Mouse (Mus musculus): ENCODE results near the gene Gm7029.
"Not testable (repeated sequence)": the region's sequence is repeated elsewhere in the genome, so short reads cannot be mapped to it uniquely, and the experiment has no call there.

Gm7029 gene

DNA sequence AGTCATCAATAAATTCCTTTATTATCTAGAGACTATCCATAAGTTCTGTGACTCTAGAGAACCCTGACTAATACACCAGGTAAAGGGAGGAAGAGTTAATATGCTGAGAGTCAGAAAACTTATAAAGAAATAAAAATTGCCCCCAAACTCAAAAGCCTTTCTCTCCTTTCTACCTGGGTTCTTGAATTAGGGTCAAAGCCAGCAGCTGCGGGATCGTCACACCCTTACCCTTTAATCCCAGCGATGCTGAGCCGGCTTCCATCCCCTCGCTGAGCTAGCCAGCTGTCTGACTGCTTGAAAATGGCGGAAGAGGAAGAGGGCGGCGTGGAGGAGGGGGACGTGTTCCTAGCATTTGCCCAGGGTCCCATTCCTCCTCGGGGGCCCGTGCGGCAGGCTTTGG is at the start of gene Gm7029:
Gene Gm7029, plus strand, starts transcription at position 301 of the 400 bp plus-strand sequence.
- DNase-seq (ENCODE audit: low read depth, low spot score): not testable (repeated sequence)

DNA sequence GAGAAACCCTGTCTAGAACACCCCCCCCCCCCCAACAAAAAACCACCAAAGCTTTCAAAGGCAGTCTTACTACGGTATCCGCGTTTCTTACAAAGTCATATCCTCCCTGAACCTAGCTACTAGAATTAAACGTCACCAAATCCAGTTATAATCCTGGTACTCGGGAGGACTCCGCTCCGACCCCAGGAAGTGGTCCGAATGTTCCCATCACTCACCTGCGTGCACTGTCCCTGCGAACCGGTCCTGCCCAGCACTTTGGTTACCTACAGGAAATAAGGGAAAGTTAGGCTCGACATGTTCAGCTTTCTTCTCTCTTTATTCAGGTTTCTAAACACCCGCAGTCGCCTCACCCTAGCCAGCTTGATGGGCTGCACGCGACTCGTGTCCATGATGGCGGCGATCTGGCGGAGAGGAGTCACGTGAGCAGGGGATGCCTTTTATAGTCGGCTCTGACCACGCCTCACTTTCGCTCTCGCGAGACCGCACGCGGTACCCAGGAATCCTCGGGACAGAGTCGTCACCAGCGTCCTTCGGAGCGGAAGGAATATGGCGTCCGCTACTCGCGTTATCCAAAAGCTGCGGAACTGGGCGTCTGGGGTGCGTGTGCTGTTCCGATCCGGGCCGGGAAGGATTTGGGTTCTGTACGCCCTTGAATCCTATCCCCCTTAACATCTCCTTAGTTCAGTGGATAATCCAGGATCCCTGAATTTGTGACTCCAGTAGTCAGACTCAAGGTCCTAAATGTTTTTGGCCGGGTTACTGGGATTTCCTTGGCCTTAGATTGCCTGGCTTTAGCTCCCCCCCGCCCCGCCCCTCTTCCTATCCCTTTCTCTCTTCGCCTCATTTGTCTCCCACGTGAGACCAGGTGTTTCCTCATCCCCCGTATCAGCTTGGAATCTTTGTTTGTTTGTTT is 49.3 kb upstream of the Gm7029 start, which contains the start of the genes Rps28 and Ndufa7:
Gene Rps28, minus strand, starts transcription at position 479 of the 913 bp plus-strand sequence.
Gene Ndufa7, plus strand, starts transcription at position 489 of the 913 bp plus-strand sequence.
- peak; percentile 99 for DNase-seq (ENCODE audit: low read depth, low spot score)

DNA sequence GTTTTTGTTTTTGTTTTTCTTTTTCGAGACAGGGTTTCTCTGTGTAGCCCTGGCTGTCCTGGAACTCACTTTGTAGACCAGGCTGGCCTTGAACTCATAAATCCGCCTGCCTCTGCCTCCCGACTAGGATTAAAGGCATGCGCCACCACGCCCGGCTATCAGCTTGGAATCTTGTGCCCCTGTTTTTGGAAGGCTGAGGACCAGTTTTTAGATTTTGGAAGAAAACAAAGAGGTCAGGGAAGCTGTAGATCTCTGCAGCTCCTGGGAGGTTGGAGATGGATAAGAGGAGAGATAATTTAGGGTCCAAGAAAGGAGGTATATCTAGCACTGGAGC is 48.7 kb upstream of the Gm7029 start:
- not testable (repeated sequence) for DNase-seq (ENCODE audit: low read depth, low spot score)

DNA sequence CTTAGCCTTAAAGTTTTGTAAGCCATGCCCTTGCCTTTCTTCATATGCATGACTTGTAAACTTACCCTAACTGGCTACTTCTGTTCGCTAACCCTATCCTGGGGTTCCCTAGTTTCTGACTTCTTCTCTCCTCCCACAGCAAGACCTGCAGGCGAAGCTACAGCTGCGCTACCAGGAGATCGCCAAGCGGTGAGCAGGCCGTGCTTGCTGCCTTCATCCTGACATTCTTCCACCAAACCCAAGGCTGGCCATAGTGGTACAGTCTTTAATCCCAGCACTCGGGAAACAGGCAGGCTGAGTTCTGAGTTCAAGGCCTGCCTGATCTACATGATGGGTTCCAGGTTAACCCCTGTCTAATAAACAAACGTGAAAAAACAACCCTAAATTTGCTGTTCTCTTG is 48.2 kb upstream of the Gm7029 start:
- DNase-seq (ENCODE audit: low read depth, low spot score): no peak

DNA sequence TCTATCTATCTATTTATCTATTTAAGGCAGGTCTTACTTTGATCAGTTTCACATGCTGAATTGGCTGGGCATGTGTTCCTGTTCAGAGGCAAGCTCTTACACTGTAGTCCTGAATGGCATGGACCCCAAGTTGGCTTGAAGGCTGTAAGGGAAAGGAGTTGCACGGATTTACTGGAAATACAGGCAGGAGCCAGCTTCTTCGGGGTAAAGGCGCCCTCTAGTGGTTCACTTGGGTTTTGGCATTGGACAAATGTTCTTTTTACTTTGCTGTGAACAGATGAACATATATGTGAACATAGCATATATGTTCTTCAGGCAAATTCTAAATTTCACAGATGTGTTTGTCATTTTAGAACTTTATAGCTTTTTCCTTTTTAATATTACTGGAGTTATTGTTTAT is 46.8 kb upstream of the Gm7029 start:
- DNase-seq (ENCODE audit: low read depth, low spot score): peak; percentile 83

DNA sequence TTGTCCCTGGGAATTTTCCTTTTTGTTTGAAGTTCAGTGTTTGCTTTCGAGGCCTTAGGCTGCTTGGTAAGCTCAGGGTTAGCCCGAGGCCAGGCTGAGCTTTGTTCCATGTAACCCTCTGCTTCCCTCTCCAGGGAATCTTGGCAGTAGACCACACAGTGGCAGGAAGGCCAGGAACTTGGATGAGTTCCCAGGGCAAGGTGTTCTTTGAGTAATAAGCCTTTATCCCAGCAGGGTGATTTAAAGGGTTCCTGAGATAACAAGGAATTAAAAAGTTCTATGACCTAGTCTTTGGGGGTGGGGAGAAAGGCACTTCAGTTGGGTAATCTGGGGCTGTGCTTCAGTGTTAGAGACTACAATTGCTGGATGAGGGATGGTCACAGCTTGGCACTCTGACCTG is 44.7 kb upstream of the Gm7029 start:
- DNase-seq (ENCODE audit: low read depth, low spot score): no peak

DNA sequence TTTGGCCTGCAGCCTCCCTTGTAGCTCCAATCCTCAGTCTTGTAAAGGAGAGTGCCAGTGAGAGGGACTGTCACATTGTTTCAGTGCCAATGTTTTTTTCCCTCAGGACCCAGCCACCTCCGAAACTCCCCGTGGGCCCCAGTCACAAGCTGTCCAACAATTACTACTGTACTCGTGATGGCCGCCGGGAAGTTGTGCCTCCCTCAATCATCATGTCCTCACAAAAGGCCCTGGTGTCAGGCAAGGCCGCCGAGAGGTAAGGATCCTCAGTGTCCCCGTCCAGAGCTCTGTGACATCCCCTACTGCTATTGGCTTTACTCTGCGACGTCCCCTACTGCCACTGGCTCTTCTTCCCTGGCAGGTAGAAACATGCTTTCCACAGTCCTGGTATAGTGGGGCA is 44.1 kb upstream of the Gm7029 start:
- DNase-seq (ENCODE audit: low read depth, low spot score): no peak

DNA sequence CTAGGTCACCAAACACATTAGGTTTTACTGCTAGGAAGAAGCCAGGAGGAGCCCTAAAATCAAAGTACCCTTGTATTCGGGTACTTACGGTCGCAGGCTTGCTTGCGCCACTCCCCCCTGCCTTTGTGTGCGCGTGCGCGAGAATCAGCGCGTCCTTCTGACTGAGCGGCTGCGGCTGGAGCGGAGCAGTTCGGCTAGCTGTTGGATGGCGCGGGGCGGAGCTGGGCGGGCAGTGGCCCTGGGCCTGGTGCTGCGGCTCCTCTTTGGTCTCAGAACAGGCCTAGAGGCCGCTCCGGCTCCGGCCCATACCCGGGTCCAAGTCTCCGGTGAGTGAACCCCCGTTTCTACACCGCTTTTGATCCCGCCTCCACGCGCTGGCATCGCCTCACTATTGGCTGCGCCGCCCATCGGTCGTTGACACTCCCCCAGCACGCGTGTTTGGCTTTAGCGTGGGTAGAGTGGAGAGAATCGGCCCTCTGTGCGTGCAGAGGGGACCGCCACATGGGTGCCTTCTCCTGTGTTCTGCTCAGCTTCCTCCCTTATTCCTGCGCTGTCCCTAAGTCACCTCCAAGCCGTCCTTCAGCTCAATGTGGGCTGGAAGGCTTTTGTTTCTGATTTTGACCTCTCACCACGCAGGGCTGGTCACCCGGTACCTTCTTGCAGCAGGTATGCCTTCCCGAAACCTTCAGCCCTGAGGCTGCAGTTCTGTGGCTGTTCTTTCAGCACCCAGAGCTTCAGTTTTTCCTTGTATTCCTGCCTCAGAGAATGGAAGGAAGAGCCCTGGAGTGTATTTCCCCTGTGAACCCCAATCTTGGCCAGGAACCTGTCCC is 30.5 kb upstream of the Gm7029 start, which contains the start of gene Cd320:
Gene Cd320, plus strand, starts transcription at position 126 of the 830 bp plus-strand sequence.
- DNase-seq (ENCODE audit: low read depth, low spot score): peak; percentile 92

DNA sequence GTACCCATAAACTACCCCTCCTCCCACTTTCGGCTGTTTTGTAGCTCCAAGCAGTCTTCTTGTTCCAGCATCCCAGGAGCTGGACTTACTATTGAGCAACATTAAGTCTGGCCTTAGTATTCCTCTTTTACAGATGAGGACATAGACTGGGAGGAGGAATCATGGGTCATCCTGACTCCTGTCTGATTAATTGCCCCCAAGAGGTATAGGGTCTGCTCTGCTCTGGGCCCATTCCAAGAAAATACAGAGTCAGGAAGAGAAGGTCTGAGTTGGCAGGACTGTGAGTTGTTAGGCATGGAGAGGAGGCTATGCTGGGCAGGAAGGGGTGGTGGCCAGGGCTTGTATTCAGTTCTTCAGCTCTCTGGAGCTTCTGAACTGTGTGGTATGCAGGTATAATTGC is 29.4 kb upstream of the Gm7029 start:
- DNase-seq (ENCODE audit: low read depth, low spot score): no peak

DNA sequence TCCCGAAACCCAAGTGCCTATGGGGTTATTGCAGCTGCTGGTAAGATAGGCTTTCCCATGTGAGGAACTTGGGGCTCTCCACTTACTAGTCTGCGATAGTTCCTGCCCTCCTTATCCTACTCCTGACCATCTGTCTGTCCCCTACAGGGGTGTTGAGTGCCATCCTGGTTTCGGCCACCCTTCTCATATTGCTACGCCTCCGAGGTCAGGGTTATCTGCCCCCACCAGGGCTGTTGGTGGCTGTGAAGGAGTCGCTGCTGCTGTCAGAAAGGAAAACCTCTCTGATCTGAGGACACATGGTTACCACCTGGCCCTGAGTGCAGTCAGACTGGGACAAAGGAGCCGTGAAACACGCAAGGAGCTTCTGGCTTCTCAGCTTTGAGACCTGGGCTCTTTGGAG is 25.5 kb upstream of the Gm7029 start:
- DNase-seq (ENCODE audit: low read depth, low spot score): no peak

DNA sequence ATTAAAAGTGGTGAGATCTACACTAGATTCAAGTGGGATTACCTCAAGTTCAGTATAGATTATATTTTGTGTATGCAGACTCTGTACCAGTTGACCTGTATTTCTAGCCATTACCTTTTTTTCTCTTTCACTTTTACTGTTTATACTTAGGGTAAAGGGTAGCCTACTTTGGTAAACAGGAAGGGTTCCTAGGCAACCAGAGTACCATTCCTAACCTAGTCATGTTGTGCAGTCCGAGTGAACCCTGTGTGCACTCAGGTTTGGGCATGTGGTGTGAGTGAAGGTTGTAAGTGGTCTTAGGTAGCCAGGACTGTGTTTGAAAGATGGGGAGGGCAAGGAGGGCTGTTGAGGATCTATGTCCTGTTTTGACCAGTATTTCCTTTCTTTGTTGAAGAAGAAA is 22.3 kb upstream of the Gm7029 start:
- no peak for DNase-seq (ENCODE audit: low read depth, low spot score)

DNA sequence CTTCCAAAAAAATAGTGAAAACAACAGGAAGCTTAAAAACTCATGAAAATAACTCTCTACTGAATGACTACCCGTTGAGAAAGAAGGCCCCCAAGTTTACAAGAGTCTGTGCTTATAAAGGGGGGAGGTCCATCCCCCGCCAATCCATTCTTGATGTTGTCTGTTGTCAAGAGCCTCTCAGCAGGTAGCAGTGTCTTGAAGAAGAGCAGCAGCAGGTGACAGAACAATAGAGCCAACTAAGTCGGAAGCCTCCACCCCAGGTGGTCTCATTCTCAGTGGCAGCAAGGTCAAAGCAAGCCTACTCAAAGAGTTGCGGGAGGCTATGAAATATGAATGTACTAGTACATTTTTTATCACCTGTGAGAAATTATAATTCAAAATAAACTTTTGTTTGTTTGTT is 15.8 kb upstream of the Gm7029 start:
- no peak for DNase-seq (ENCODE audit: low read depth, low spot score)

DNA sequence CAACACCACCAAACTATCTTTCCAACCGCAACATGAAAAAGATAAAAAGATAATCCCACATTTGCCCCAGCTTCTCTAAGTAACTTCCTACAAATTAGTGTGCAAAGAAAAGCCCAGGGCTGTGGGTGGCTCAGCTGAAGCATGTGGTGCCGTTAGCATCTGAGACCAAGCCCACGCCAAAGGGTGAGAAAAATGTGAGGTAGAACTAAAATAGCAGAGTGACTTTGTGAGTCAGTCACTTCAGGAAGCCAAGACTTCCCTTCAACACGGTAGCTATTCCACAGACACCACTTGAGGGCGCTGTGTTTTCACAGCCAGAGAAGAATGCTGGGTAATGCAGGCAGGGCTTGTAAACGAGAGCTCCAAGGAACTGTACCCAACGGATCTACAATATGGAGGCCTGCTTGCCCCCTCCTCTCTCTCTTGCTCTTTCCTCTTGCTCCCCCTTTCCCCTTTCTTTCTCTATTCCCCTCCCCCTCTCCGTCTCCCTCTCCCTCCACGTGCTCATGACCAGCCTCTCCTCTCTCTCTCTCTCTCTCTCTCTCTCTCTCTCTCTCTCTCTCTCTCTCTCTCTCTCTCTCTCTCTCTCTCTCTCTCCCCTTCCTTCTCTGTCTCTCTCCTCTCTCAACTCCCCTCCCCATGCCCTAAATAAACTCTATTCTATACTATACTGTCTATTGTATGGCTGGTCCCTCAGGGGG is 8.2 kb upstream of the Gm7029 start:
- DNase-seq (ENCODE audit: low read depth, low spot score): peak; percentile 30

DNA sequence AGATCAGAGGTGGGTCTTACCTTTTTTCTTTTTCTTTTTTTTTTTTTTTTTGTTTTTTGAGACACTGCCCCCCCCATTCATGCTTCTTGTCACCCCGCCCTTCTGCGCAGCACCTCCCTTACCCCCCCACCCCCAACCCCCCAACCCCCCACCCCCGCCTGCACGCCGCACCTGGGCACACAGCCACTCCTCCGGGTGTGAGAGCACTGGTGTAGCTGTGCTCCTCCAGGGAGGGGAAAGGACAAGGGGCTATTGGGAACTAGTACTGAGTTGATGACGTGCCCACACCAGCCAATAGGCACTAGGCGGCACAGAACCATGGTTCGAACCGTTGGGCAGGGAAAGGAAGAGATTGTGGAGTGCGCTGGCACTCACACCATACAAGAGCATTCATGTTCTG is 774 bp downstream of the Gm7029 start:
- DNase-seq (ENCODE audit: low read depth, low spot score): no peak

DNA sequence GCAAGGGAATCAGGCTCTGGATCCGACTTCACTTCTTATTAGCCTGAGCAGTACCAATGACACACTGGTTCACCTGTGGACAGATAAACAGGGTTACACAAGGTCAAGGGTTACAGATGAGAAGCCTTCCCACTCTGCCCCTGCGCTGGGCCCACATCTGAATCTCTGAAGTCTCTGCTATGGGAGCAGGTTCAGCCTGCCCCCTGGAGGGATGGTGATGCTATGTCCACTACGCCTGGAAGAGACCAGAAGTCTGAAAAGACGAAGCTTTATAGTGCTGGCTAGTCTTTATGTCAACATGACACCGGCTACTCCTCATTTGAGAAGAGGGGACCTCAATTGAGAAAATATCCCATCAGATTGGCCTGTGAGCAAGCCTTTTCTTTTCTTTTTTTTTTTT is 2.2 kb downstream of the Gm7029 start:
- not testable (repeated sequence) for DNase-seq (ENCODE audit: low read depth, low spot score)

DNA sequence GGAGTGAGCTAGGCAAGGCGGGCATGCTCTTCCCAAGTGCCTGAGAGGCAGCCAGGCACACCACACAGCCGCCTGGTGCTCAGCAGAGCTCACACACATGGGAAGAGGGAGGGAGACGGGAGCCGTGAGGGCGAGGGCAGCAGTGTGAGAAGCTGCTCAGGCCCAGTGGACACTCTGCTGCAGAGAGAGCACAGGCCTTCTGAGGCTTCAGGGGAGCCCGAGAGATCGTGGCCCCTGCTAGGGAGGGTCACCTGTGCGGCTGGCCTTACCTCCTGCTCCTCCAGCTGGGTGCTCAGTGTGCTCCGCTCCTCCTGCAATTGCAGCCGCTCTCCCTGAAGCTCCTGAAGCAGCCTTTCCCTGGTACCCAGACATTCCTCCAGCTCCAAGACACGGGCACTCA is 10.7 kb downstream of the Gm7029 start:
- DNase-seq (ENCODE audit: low read depth, low spot score): not testable (repeated sequence)

DNA sequence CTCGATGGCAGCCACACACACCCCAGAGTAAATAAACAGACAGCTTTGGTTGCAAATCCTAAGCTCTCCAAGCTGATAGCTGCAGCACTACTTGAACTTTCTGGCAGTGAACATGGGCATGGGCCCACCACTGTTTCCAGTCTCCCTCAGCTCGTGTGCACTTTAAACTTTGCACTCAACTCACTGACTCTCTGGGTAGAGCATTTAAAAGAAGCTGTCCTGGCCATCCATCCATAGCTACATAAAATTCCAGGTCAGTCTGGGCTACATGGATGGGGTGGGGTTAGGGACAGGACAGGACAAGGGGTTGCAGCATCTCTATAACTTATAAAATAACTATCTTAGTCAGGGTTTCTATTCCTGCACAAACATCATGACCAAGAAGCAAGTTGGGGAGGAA is 14.2 kb downstream of the Gm7029 start:
- not testable (repeated sequence) for DNase-seq (ENCODE audit: low read depth, low spot score)

DNA sequence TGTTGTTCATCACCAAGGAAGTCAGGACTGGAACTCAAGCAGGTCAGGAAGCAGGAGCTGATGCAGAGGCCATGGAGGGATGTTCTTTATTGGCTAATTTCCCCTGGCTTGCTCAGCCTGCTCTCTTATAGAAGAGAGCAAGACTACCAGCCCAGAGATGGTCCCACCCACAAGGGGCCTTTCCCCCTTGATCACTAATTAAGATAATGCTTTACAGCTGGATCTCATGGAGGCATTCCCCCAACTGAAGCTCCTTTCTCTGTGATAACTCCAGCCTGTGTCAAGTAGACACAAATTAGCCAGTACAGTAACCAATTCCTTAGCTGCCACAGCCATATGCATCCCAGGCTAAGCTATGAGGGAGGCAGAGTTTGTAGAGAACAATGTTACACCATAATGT is 14.6 kb downstream of the Gm7029 start:
- not testable (repeated sequence) for DNase-seq (ENCODE audit: low read depth, low spot score)

DNA sequence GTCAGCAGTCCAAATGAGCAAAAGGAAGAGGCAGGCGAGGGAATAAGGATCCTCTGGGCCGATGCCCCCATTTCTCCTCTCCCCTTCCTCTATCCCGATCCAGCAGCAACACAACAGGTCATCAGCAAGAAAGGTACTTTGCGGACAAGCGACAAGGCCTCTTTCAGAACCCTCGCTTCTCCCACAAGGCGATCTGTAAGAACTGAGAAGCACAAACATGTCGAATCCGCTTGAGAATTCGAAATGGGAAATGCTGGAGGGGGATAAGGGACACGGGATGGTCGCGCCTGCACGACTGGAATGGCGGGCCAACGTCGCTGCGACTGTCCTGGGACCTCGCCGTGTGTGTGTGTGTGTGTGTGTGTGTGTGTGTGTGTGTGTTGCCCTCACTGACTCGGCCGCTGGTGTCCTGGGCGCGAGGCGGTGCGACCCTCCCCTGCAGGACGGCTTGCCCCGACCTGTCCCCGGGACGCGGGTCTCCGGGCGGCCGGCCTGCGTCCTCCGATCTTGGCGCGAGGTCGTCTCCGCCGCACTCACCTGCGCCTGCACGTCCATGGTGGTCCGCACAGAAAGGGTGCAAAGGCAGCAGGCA is 16.4 kb downstream of the Gm7029 start:
- not testable (repeated sequence) for DNase-seq (ENCODE audit: low read depth, low spot score)

DNA sequence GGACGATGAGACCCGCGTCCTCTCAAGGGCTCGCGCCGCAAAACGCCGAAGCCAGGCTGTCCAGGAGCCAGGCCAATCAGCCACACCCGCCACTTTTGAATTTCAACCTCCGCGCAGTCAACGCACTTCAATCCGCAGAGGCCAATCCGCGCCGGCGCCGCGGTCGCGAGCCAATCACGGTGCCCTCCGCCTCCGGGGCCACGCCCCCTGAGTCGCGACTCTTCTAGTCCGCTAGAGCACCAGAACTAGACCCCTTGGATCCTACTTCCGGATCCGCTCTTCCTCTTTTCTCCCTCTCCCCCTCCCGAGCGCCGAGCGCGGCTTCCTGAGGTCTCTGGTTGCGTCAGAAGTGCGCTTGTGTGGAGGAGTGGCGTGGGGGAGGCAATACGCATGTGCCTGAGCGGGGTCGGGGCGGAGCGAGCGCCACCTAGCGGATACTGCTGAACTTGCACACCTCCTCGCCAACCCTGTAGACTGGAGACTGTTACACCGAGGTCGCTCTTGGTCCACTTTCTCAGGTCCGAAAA is 17.0 kb downstream of the Gm7029 start, which contains the start of gene Kifc1:
Gene Kifc1, minus strand, starts transcription at position 129 of the 527 bp plus-strand sequence.
- DNase-seq (ENCODE audit: low read depth, low spot score): peak; percentile 100

DNA sequence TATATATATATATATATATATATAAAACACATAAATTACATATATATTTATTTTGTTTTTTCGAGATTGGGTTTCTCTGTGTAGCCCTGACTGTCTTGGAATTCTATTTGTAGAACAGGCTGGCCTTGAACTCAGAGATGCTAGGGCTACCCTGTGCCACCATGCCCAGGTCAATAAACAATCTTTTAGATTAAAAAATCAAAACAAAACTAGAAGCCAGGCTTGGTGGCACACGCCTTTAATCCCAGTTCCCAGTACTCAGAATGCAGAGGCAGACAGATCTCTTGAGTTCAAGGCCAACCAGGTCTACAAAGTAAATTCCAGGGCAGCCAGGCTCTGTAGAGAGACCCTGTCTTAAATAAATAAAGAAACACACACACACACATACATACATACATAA is 17.7 kb downstream of the Gm7029 start:
- DNase-seq (ENCODE audit: low read depth, low spot score): no peak

All from forelimb bud, embryonic 11.5 days (tissue).